Mouse (Mus musculus): ENCODE measurements around the gene Isg15. TPM values are rescaled to one million over a fixed set of nuclear protein-coding genes. Genes with fewer than 3 reads are reported as not detected.

The Isg15 gene
- polyA plus RNA-seq, 1 experiment from 2014 or later, result 2.7 TPM

Small RNA genes within 50 kb of the gene (microRNA-seq; reads per million reads assigned to microRNA genes)
- gene Mir7658, result 3.8 reads per million, percentile 13 among the genes with 10 or more reads in this experiment

Other genes starting within 250 kb of the Isg15 start
- 24.9 and 31.3 TPM in 2 replicates for gene C1qtnf12, start 238.5 kb downstream of the Isg15 start, polyA plus RNA-seq (2015; fragmentation: Nextera tagmentation; extraction: Ambion mirVana)
- gene B3galt6, start 208.2 kb downstream of the Isg15 start, polyA plus RNA-seq (2015; fragmentation: Nextera tagmentation; extraction: Ambion mirVana), result 7.7 and 10.0 TPM in 2 replicates
- gene Sdf4, start 207.9 kb downstream of the Isg15 start, polyA plus RNA-seq (2015; fragmentation: Nextera tagmentation; extraction: Ambion mirVana), result 105 and 127 TPM in 2 replicates
- 0.36 and 0.55 TPM in 2 replicates for gene Tnfrsf4, start 187.0 kb downstream of the Isg15 start, polyA plus RNA-seq (2015; fragmentation: Nextera tagmentation; extraction: Ambion mirVana)
- gene Tnfrsf18, start 174.7 kb downstream of the Isg15 start, polyA plus RNA-seq (2015; fragmentation: Nextera tagmentation; extraction: Ambion mirVana), result 1.9 and 2.9 TPM in 2 replicates
- gene Ttll10, start 141.4 kb downstream of the Isg15 start, polyA plus RNA-seq (2015; fragmentation: Nextera tagmentation; extraction: Ambion mirVana), result 0.59 and 1.1 TPM in 2 replicates
- 11.6 and 19.4 TPM in 2 replicates for gene 9430015G10Rik, start 90.8 kb downstream of the Isg15 start, polyA plus RNA-seq (2015; fragmentation: Nextera tagmentation; extraction: Ambion mirVana)
- 0.19 and 0.30 TPM in 2 replicates for gene Rnf223, start 70.3 kb downstream of the Isg15 start, polyA plus RNA-seq (2015; fragmentation: Nextera tagmentation; extraction: Ambion mirVana)
- gene Agrn, start 3.3 kb downstream of the Isg15 start, polyA plus RNA-seq (2015; fragmentation: Nextera tagmentation; extraction: Ambion mirVana), result 38.0 and 51.4 TPM in 2 replicates
- gene AW011738, start 2.5 kb upstream of the Isg15 start, polyA plus RNA-seq (2015; fragmentation: Nextera tagmentation; extraction: Ambion mirVana), result 3.0 and 5.0 TPM in 2 replicates
- gene Perm1, start 15.1 kb upstream of the Isg15 start, polyA plus RNA-seq (2015; fragmentation: Nextera tagmentation; extraction: Ambion mirVana), result 9.7 and 10.8 TPM in 2 replicates
- gene Plekhn1, start 34.0 kb upstream of the Isg15 start, polyA plus RNA-seq (2015; fragmentation: Nextera tagmentation; extraction: Ambion mirVana), result 11.6 and 17.5 TPM in 2 replicates
- gene Noc2l, start 35.2 kb upstream of the Isg15 start, polyA plus RNA-seq (2015; fragmentation: Nextera tagmentation; extraction: Ambion mirVana), result 29.1 and 46.4 TPM in 2 replicates
- gene Samd11, start 54.8 kb upstream of the Isg15 start, polyA plus RNA-seq (2015; fragmentation: Nextera tagmentation; extraction: Ambion mirVana), result 0.31 and 1.0 TPM in 2 replicates
- not detected in 2 replicates for gene Vmn2r-ps159, start 130.3 kb upstream of the Isg15 start, polyA plus RNA-seq (2015; fragmentation: Nextera tagmentation; extraction: Ambion mirVana)